Mouse (Mus musculus) MEL (cell line): ENCODE data around the gene Pnpla2.

ENCODE experiments used
- CTCF ChIP-seq, 3 experiments: IDR thresholded peaks in 2 of 3; conservative IDR thresholded peaks in 1 of 3; 2 replicates each; pipeline ENCODE4 v1.5.1; 2011 to 2012; ENCODE audit warnings: low read length in 3 of 3, low read depth in 2 of 3, mild to moderate bottlenecking in 2 of 3, improper control_type of control experiment in 1 of 3, inconsistent platforms in 1 of 3, mixed read lengths in 1 of 3, moderate library complexity in 1 of 3; ENCODE audit not compliant: control insufficient read depth in 1 of 3, insufficient read depth in 1 of 3, poor library complexity in 1 of 3, severe bottlenecking in 1 of 3
- EP300 ChIP-seq, 2 experiments: IDR thresholded peaks; 2 replicates each; pipeline ENCODE4 v1.6.1; 2011; ENCODE audit warnings: improper control_type of control experiment in 2 of 2, low read length in 2 of 2, low read depth in 1 of 2, mild to moderate bottlenecking in 1 of 2
- MXI1 ChIP-seq: IDR thresholded peaks from 2 replicates; pipeline ENCODE4 v1.6.1; 2011; ENCODE audit warnings: mild to moderate bottlenecking, low read depth, low read length, improper control_type of control experiment
- ZNF384 ChIP-seq: IDR thresholded peaks from 2 replicates; pipeline ENCODE4 v1.6.1; 2012; ENCODE audit warnings: low read depth, mild to moderate bottlenecking, inconsistent platforms, low read length, improper control_type of control experiment

GRCm38 (mm10) chr7:141410631-141411030 lies 44.4 kb upstream of the Pnpla2 start:
- TF ChIP-seq EP300 (IDR thresholded peaks at IDR 0.05; ENCODE audit: low read depth in 1 of 2, low read length in 2 of 2) = no peak
- TF ChIP-seq CTCF (IDR thresholded peaks at IDR 0.05 in 2 of 3, conservative IDR thresholded peaks at IDR 0.05 in 1 of 3; ENCODE audit: control insufficient read depth in 1 of 3, insufficient read depth in 1 of 3, low read depth in 2 of 3, low read length in 3 of 3, poor library complexity in 1 of 3, severe bottlenecking in 1 of 3) = no peak
- TF ChIP-seq ZNF384 = no peak
- no peak for TF ChIP-seq MXI1
